Mouse (Mus musculus): ENCODE measurements around the gene Bhlhe40. TPM values are rescaled to one million over a fixed set of nuclear protein-coding genes. Genes with fewer than 3 reads are reported as not detected.

Bhlhe40 gene
- 38.0 and 39.5 TPM in 2 replicates for polyA plus RNA-seq (2012; rRNA removed)

- H3K4me1 ChIP-seq (ENCODE audit: control insufficient read depth, insufficient read depth, low read length), result peaks cover 14% of the 10 kb centered on the region
Measured at GRCm38 (mm10) chr6:108660206-108660877, at the start of gene Bhlhe40. TSS of gene Bhlhe40 (plus strand) at chr6:108660629.

GRCm38 (mm10) chr6:108611663-108612062 is 48.8 kb upstream of the Bhlhe40 start:
- TF ChIP-seq CTCF (conservative IDR thresholded peaks at IDR 0.05; ENCODE audit: insufficient read depth, insufficient read length, low read depth, low read length), result no peak
- TF ChIP-seq POLR2A (IDR thresholded peaks at IDR 0.05; ENCODE audit: low read depth, low read length), result no peak
- Histone ChIP-seq H3K4me1 (ENCODE audit: control insufficient read depth, insufficient read depth, low read length) (peaks cover 3% of the 10 kb centered on the region; the same call in 1 of the 2 replicates), H3K27ac (ENCODE audit: insufficient read depth, low read depth, low read length) (no peak overlapping the region), H3K36me3 (ENCODE audit: control insufficient read depth, insufficient read depth, low read length) (no peaks in the 10 kb centered on the region), H3K27me3 (replicated peaks; ENCODE audit: control insufficient read depth, insufficient read depth, low read length) (no peaks in the 10 kb centered on the region), H3K4me3 (ENCODE audit: insufficient read depth, low read depth, low read length) (no peak overlapping the region)
- no peak for DNase-seq
- WGBS, result 58% methylated on average over 3 of the region's 3 CpGs

More at GRCm38 (mm10) chr6:108660206-108660877, at the start of gene Bhlhe40:
- peak; percentile 93 for TF ChIP-seq POLR2A (IDR thresholded peaks at IDR 0.05; ENCODE audit: low read depth, low read length)
- TF ChIP-seq CTCF (conservative IDR thresholded peaks at IDR 0.05; ENCODE audit: insufficient read depth, insufficient read length, low read depth, low read length), result no peak
- H3K27me3 ChIP-seq (replicated peaks; ENCODE audit: control insufficient read depth, insufficient read depth, low read length), result no peaks in the 10 kb centered on the region
- 1% methylated on average over 36 of the region's 43 CpGs for WGBS
- peak; percentile 97 for DNase-seq
- peak within 1 kb of the TSS; percentile 97 for H3K27ac ChIP-seq (ENCODE audit: insufficient read depth, low read depth, low read length)
- peak within 1 kb of the TSS; percentile 77 for H3K4me3 ChIP-seq (ENCODE audit: insufficient read depth, low read depth, low read length)
- peaks cover 14% of the 10 kb centered on the region; the same call in 1 of the 2 replicates for H3K36me3 ChIP-seq (ENCODE audit: control insufficient read depth, insufficient read depth, low read length)

DNA sequence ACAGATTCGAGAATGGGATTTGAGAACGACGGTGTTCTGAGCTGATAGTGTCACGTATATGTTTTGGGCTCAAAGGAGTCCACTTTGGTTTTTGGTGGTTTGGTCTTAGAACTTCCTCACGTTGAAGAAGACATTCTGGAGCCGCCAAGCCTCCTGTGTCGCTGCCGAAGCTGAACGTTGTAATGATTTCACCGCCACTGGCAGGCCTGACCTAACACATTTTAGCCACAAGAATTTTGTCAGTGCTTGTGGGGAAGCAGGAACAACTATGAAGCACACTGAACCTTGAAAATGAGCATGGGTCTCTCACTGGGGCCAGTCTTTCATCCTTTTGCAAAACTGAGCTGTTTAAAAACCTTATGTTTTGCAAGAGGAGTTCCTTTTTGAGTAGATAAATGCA is 42.4 kb upstream of the Bhlhe40 start:
- 74% methylated on average over 10 of the region's 10 CpGs for WGBS
- no peak for DNase-seq
- Histone ChIP-seq H3K4me1 (ENCODE audit: control insufficient read depth, insufficient read depth, low read length) (no peaks in the 10 kb centered on the region), H3K36me3 (ENCODE audit: control insufficient read depth, insufficient read depth, low read length) (no peaks in the 10 kb centered on the region), H3K27me3 (replicated peaks; ENCODE audit: control insufficient read depth, insufficient read depth, low read length) (no peaks in the 10 kb centered on the region), H3K27ac (ENCODE audit: insufficient read depth, low read depth, low read length) (no peak overlapping the region), H3K4me3 (ENCODE audit: insufficient read depth, low read depth, low read length) (no peak overlapping the region)
- TF ChIP-seq POLR2A (IDR thresholded peaks at IDR 0.05; ENCODE audit: low read depth, low read length) (no peak), CTCF (conservative IDR thresholded peaks at IDR 0.05; ENCODE audit: insufficient read depth, insufficient read length, low read depth, low read length) (no peak)

DNA sequence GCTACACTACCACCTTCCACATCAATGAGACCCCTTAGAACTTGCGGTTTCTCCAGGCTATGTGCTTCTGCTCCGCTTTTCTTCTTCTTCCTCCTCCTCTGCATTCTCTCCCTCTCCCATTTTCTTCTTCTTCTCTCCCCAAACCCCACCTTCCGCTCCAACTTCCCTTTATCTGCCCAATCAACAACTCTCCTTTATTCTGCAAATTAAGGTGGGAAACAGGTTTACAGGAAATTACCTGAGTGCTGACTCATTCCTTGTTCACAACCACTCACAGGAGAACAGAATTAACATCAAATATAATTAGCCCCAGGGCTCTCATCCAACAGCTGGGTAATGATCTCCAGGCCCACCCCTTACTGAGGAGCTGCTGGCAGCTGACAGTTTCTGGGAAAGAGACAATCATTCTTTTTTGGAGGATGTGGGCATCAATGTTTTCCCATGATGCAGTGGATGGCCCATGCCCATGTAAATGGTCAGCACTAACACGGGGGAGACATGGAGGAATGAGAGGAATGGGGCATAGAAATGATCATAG is 37.3 kb upstream of the Bhlhe40 start:
- no peaks in the 10 kb centered on the region for H3K4me1 ChIP-seq (ENCODE audit: control insufficient read depth, insufficient read depth, low read length)
- H3K27ac ChIP-seq (ENCODE audit: insufficient read depth, low read depth, low read length), result no peak overlapping the region
- H3K27me3 ChIP-seq (replicated peaks; ENCODE audit: control insufficient read depth, insufficient read depth, low read length), result no peaks in the 10 kb centered on the region
- WGBS, result 79% methylated on average over 4 of the region's 4 CpGs
- H3K4me3 ChIP-seq (ENCODE audit: insufficient read depth, low read depth, low read length), result no peak overlapping the region
- peak; percentile 90 for DNase-seq
- TF ChIP-seq POLR2A (IDR thresholded peaks at IDR 0.05; ENCODE audit: low read depth, low read length) (no peak), CTCF (conservative IDR thresholded peaks at IDR 0.05; ENCODE audit: insufficient read depth, insufficient read length, low read depth, low read length) (no peak)
- H3K36me3 ChIP-seq (ENCODE audit: control insufficient read depth, insufficient read depth, low read length), result no peaks in the 10 kb centered on the region

- Histone ChIP-seq H3K27ac (ENCODE audit: insufficient read depth, low read depth, low read length) (no peak overlapping the region), H3K4me3 (ENCODE audit: insufficient read depth, low read depth, low read length) (no peak overlapping the region), H3K27me3 (replicated peaks; ENCODE audit: control insufficient read depth, insufficient read depth, low read length) (no peaks in the 10 kb centered on the region), H3K4me1 (ENCODE audit: control insufficient read depth, insufficient read depth, low read length) (no peaks in the 10 kb centered on the region), H3K36me3 (ENCODE audit: control insufficient read depth, insufficient read depth, low read length) (no peaks in the 10 kb centered on the region)
- 79% methylated on average over 4 of the region's 4 CpGs for WGBS
- TF ChIP-seq CTCF (conservative IDR thresholded peaks at IDR 0.05; ENCODE audit: insufficient read depth, insufficient read length, low read depth, low read length), result no peak
- TF ChIP-seq POLR2A (IDR thresholded peaks at IDR 0.05; ENCODE audit: low read depth, low read length), result no peak
- no peak for DNase-seq
Measured at GRCm38 (mm10) chr6:108624915-108625314, 35.5 kb upstream of the Bhlhe40 start.

DNA sequence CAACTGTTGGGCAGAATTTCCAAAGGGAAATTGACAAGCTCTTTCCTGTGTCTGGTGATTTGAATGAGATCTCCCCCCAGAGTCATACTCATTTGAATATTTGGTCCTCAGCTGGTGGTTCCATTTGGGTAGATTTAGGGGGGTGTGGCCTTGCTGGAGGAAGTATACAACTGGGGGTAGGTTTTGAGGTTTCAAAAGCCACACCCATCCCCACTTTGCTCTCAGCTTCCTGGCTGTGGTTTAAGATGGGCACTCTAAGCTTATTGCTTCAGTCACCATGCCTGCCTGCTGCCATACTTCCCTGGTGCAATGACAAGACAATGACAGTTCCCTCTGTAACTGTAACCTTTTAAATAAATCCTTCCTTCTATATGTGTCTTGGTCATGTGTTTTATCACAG is 29.7 kb upstream of the Bhlhe40 start:
- TF ChIP-seq CTCF (conservative IDR thresholded peaks at IDR 0.05; ENCODE audit: insufficient read depth, insufficient read length, low read depth, low read length) (no peak), POLR2A (IDR thresholded peaks at IDR 0.05; ENCODE audit: low read depth, low read length) (no peak)
- Histone ChIP-seq H3K36me3 (ENCODE audit: control insufficient read depth, insufficient read depth, low read length) (no peaks in the 10 kb centered on the region), H3K27ac (ENCODE audit: insufficient read depth, low read depth, low read length) (no peak overlapping the region), H3K27me3 (replicated peaks; ENCODE audit: control insufficient read depth, insufficient read depth, low read length) (no peaks in the 10 kb centered on the region), H3K4me3 (ENCODE audit: insufficient read depth, low read depth, low read length) (no peak overlapping the region), H3K4me1 (ENCODE audit: control insufficient read depth, insufficient read depth, low read length) (no peaks in the 10 kb centered on the region)
- no peak for DNase-seq

DNA sequence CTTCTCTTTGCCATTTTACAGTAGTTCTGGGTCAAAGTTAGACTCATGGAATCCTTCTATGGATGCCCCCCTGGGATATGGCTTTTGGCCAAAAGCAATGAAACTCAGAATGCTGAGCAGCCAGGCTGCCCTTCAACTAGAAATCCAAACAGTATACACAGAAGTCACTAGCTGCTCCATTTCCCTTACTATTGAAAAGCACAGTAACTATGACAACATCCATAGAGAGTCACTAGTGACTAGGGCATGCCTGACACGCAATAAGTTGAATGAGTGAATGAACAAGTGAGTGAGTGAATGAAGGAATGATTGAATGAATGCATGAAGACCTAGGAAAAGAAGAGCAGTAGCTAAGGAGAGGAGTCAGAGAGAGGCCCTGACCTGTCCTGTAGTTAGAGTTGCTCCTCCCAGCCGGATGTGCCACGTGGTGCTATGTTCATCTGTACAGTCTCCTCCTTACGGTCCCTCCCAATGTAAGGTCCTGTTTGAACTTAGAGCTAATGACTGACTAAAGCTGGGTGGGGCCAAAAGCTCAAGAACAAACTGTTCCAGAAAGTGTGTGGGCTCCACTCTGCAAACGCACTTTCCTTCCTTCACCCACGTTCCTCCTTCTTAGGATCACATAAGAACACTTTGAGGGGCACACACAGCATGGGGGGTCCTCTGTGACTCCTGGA is 22.1 kb upstream of the Bhlhe40 start:
- H3K36me3 ChIP-seq (ENCODE audit: control insufficient read depth, insufficient read depth, low read length), result no peaks in the 10 kb centered on the region
- peak overlapping the region; percentile 16 for H3K27ac ChIP-seq (ENCODE audit: insufficient read depth, low read depth, low read length)
- H3K4me3 ChIP-seq (ENCODE audit: insufficient read depth, low read depth, low read length), result no peak overlapping the region
- H3K27me3 ChIP-seq (replicated peaks; ENCODE audit: control insufficient read depth, insufficient read depth, low read length), result no peaks in the 10 kb centered on the region
- H3K4me1 ChIP-seq (ENCODE audit: control insufficient read depth, insufficient read depth, low read length), result peaks cover 14% of the 10 kb centered on the region
- peak; percentile 88 for DNase-seq
- no peak for TF ChIP-seq POLR2A (IDR thresholded peaks at IDR 0.05; ENCODE audit: low read depth, low read length)
- TF ChIP-seq CTCF (conservative IDR thresholded peaks at IDR 0.05; ENCODE audit: insufficient read depth, insufficient read length, low read depth, low read length), result no peak
- WGBS, result 36% methylated on average over 6 of the region's 6 CpGs

All from kidney, adult 2 months (tissue).